Mouse (Mus musculus) adrenal gland (tissue): ENCODE measurements around the gene Mgat3.

Experiments
- intact Hi-C: fragments of 180-260 bp; cut with DNase I; formaldehyde crosslinking; loops from one replicate; pipeline ENCODE4 v1.15.1; 2025

Gene Mgat3

DNA sequence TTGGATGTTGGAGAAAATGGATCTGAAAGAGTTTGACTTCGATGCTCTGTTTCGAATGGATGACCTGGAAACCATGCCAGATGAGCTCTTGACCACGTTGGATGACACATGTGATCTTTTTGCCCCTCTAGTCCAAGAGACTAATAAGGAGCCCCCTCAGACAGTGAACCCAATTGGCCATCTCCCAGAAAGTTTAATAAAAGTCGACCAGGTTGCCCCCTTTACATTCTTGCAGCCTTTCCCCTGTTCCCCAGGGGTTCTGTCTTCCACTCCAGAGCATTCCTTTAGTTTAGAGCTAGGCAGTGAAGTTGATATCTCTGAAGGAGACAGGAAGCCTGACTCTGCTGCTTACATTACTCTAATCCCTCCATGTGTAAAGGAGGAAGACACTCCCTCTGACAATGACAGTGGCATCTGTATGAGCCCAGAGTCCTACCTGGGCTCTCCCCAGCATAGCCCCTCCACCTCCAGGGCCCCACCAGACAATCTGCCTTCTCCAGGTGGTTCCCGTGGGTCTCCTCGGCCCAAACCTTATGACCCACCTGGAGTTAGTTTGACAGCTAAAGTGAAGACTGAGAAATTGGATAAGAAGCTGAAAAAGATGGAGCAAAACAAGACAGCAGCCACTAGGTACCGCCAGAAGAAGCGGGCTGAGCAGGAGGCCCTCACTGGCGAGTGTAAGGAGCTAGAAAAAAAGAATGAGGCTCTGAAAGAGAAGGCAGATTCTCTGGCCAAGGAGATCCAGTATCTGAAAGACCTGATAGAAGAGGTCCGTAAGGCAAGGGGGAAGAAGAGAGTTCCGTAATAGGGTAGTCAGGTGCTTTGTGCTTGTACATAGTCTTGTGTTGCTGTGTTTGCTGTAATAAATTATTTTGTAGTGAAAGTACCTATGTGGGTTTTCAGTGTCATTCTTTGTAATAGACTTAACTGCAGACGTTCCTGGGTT lies 83.4 kb downstream of the Mgat3 start:
- intact Hi-C loops = no loop called here

DNA sequence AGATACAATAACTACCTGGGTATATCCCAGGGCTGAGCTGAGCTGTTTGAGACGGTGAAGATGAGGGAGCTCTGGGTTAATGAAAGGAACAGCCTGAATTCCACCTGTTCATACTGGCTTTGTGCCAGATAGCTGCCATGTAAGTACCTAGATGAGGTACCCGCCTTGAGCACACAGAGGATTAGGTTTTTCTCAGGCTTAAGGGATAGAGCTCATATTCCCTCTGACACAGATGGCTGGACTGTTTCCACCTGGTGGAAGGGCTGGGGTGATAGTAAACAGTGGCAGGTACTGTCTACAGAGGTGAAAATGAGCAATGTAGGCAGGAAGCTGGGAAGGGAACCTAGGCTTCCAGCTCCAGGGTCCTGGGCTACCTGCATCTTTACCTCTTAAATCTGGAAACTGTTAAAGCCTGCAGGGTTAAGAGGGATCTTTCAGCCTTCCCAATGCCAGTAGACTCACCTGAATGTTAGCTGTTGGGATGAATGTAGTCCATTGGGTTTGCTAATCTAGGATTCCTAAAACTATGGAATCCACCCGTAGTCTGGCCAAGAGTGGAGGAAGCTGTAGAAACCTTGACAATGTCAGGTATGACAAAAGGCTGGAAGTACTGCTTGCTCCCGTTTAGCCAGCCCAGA lies 84.2 kb downstream of the Mgat3 start:
- intact Hi-C loops = no loop called here

DNA sequence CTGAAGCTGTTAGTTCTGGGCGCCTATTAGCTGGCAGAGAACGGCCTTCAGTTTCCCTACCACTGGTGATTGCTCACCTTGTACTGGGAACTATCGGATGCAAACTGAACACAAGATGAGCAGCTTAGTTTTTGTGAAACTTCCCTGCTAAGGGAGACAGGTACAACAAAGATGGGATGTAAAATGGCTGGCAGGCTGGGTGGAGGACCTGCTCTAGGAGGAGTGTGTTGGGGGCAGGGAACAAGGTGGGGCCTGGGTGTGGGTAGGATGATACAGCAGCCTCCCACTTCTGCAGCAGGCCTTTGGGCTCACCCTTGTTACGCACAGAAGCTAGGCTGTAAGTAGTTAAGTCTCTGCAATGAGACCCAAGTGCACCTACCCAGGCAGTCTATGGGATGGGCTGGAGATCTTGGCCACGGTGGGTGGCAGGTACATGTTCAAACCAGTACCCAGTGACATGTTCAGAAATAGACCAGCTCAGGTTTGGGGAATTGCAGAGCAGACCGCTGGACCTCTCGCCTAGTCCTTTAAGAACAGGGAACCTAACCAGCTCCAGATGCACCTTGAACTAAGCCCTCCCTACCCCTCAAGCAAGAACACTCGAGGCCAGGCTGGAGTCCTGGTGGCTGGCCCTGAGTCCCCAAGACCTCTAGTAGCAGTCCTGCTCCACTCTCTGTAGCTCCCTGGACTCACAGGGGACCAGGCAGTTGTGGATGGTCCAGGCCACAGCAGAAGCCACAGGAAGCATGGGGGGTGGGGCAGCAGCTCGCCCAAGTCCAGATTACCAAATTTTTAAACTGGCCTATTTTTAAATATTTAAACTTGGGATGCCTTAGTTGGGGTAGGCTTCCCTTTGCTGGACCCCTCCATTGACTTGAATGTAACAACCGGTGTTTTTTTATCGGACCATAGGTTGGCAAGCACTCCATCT lies 85.0 kb downstream of the Mgat3 start:
- intact Hi-C loops = no loop called here

DNA sequence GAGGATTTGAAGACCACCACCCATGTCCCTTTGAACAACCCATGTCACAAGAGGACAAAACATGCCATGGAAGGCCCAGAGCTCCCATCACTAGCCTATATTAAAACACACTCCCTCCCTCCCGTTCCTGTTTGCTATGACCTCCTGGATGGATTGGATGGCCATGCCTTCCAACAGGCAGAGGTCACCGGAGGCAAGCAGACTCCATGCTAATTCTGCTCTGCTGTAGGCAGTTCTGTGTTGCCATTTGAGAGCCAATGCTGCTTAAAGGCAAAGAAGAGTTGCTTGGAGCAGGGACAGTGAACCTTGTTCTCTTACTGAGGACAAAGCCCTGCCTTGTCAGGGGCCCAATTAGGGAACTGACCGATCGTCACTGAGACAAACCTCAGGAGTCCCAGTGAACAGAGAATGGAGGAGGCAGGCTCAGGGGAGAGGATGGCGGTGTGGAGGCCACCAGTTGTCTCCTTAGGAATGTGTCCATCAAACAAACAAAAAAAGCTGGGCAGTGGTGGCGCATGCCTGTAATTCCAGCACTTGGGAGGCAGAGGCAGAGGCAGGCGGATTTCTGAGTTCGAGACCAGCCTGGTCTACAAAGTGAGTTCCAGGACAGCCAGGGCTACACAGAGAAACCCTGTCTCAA lies 86.0 kb downstream of the Mgat3 start:
- intact Hi-C loops = loop anchor here (2.0 kb wide), 1 partner anchor 33 kb away; no protein-coding TSS in a partner anchor

DNA sequence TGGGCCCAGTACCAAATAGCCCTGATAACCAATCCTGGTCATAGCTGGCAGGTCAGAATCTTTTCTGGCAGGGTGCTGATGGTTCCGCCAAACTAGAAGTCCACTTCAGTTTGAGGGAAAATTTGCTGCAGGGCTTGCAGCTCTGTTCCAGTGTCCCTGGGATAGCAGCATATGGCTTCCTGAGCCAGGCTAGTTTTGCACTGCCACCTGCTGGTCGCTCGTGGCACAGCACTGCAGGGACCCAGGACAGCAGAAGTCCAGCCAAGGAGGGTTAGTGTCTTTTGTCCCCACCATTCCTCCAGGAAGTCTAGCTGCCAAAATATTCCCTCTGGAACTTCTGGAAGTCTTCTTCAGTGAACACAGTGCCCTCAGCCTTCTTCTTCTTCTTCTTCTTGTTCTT lies 87.2 kb downstream of the Mgat3 start:
- intact Hi-C loops = loop anchor here (2.0 kb wide), 1 partner anchor 34 kb away; no protein-coding TSS in a partner anchor

DNA sequence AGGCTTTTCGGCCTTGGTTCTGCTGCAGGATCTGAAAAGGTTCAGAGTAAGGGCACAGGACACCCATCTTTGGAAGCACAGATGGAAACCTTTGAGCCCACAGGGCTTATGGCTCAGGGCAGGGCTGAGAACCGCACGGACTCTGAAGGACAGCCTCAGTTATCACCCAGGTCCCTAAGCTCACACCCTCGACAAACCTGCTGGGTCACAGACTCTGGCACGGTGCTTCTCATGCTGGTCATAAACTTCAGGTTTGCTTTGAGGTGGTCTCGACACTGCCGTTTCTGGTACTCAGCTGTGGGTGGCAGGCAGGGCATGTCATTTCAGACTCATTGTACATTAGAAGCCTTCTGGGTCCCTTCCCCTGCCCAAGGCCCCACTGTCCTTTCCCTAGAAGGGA lies 87.6 kb downstream of the Mgat3 start:
- intact Hi-C loops = loop anchor here (2.0 kb wide), 1 partner anchor 34 kb away; no protein-coding TSS in a partner anchor

DNA sequence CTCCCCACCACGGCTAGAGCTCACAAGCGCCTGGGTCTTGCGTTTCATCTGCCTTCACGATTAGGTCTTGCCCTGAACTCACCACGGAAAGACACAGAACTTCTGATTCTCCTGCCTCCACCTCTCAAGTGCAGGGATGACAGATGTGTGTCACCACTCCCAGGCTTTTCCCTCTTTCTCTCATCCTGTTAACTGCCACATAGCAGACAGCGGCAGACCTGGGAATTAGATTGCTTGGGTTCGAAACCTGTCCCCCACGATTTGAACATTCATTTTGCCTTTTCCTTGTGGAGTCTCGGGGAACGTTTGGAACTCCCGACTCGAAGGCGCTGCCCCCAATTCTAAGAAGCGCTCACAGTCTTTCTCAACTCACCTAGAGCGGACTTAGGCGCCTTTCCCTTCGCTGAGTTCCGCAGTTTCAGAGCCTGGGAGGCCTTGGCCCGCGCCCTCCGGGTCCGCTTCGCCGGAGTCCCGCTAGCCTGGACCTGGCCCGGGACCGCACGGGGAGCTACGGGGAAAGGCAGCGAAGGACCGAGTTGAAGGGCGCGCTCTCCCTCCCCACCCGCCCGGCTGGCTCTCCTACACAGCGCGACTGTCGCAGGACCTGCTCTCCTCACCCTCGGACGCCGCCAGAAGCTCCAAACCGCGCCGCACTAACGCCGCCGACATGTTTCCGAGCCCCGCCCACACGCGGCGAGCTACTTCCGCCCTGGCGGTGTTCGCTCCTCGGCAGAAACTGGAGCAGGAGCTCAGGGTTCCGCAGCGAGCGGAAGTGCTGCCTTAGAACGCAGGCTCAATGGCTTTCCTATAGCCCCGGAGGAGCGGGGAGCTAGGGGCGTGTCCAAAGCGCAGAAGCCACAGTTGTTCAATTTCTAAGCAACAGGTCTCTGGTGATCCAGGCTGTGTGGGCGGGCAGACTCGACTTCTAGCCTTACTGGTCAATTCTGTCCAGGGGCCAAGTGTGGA lies 90.4 kb downstream of the Mgat3 start, which contains the start of gene Rps19bp1:
Gene Rps19bp1 (minus strand): TSS at position 706 of the 966 bp plus-strand sequence.
- intact Hi-C loops = no loop called here
